Mouse (Mus musculus): ENCODE data around the gene Galnt10. TPM values are rescaled to one million over a fixed set of nuclear protein-coding genes. Genes with fewer than 3 reads are reported as not detected.

The Galnt10 gene
- polyA plus RNA-seq, 1 experiment = 22.4 TPM

- no peak for TF ChIP-seq CTCF (IDR thresholded peaks at IDR 0.05; ENCODE audit: low read depth, low read length)
- no peak for TF ChIP-seq POLR2A (IDR thresholded peaks at IDR 0.05; ENCODE audit: borderline replicate concordance, low read depth, low read length)
- H3K27ac ChIP-seq (ENCODE audit: insufficient read depth, low read depth, low read length) = no peak overlapping the region
- no peak overlapping the region for H3K4me3 ChIP-seq (ENCODE audit: insufficient read depth, low read length)
- 0 out of 2 replicates have a peak, but pooled peaks cover 2% of the 10 kb centered on the region for H3K4me1 ChIP-seq (ENCODE audit: control insufficient read depth, insufficient read depth, low read length)
These were observed 71.5 kb downstream of the Galnt10 start for GRCm38 (mm10) chr11:57716721-57717120.

- Histone ChIP-seq H3K27ac (ENCODE audit: insufficient read depth, low read depth, low read length) (no peak overlapping the region), H3K4me1 (ENCODE audit: control insufficient read depth, insufficient read depth, low read length) (no peaks in the 10 kb centered on the region), H3K4me3 (ENCODE audit: insufficient read depth, low read length) (no peak overlapping the region)
- TF ChIP-seq POLR2A (IDR thresholded peaks at IDR 0.05; ENCODE audit: borderline replicate concordance, low read depth, low read length) (no peak), CTCF (IDR thresholded peaks at IDR 0.05; ENCODE audit: low read depth, low read length) (no peak)
These were observed 72.2 kb downstream of the Galnt10 start for GRCm38 (mm10) chr11:57717432-57717831.

- no peaks in the 10 kb centered on the region for H3K4me1 ChIP-seq (ENCODE audit: control insufficient read depth, insufficient read depth, low read length)
- TF ChIP-seq POLR2A (IDR thresholded peaks at IDR 0.05; ENCODE audit: borderline replicate concordance, low read depth, low read length) (no peak), CTCF (IDR thresholded peaks at IDR 0.05; ENCODE audit: low read depth, low read length) (no peak)
- H3K27ac ChIP-seq (ENCODE audit: insufficient read depth, low read depth, low read length) = no peak overlapping the region
- H3K4me3 ChIP-seq (ENCODE audit: insufficient read depth, low read length) = no peak overlapping the region
These were observed 72.8 kb downstream of the Galnt10 start for GRCm38 (mm10) chr11:57718081-57718480.

GRCm38 (mm10) chr11:57719631-57720030 lies 74.4 kb downstream of the Galnt10 start:
- Histone ChIP-seq H3K27ac (ENCODE audit: insufficient read depth, low read depth, low read length) (no peak overlapping the region), H3K4me3 (ENCODE audit: insufficient read depth, low read length) (no peak overlapping the region), H3K4me1 (ENCODE audit: control insufficient read depth, insufficient read depth, low read length) (no peaks in the 10 kb centered on the region)
- TF ChIP-seq POLR2A (IDR thresholded peaks at IDR 0.05; ENCODE audit: borderline replicate concordance, low read depth, low read length) = no peak
- TF ChIP-seq CTCF (IDR thresholded peaks at IDR 0.05; ENCODE audit: low read depth, low read length) = no peak

GRCm38 (mm10) chr11:57720076-57720475 lies 74.8 kb downstream of the Galnt10 start:
- H3K4me3 ChIP-seq (ENCODE audit: insufficient read depth, low read length) = no peak overlapping the region
- no peak overlapping the region for H3K27ac ChIP-seq (ENCODE audit: insufficient read depth, low read depth, low read length)
- TF ChIP-seq POLR2A (IDR thresholded peaks at IDR 0.05; ENCODE audit: borderline replicate concordance, low read depth, low read length) (no peak), CTCF (IDR thresholded peaks at IDR 0.05; ENCODE audit: low read depth, low read length) (no peak)

GRCm38 (mm10) chr11:57724791-57725463 lies 79.7 kb downstream of the Galnt10 start:
- TF ChIP-seq CTCF (IDR thresholded peaks at IDR 0.05; ENCODE audit: low read depth, low read length) (0 out of 2 replicates have a peak, but pooled peaks have one; percentile 10), POLR2A (IDR thresholded peaks at IDR 0.05; ENCODE audit: borderline replicate concordance, low read depth, low read length) (no peak)
- peaks cover 14% of the 10 kb centered on the region for H3K4me1 ChIP-seq (ENCODE audit: control insufficient read depth, insufficient read depth, low read length)
- H3K4me3 ChIP-seq (ENCODE audit: insufficient read depth, low read length) = no peak overlapping the region
- H3K27ac ChIP-seq (ENCODE audit: insufficient read depth, low read depth, low read length) = no peak overlapping the region

More at GRCm38 (mm10) chr11:57720076-57720475, 74.8 kb downstream of the Galnt10 start:
- no peaks in the 10 kb centered on the region for H3K4me1 ChIP-seq (ENCODE audit: control insufficient read depth, insufficient read depth, low read length)

GRCm38 (mm10) chr11:57725926-57726325 lies 80.7 kb downstream of the Galnt10 start:
- TF ChIP-seq CTCF (IDR thresholded peaks at IDR 0.05; ENCODE audit: low read depth, low read length) (no peak), POLR2A (IDR thresholded peaks at IDR 0.05; ENCODE audit: borderline replicate concordance, low read depth, low read length) (no peak)
- Histone ChIP-seq H3K27ac (ENCODE audit: insufficient read depth, low read depth, low read length) (no peak overlapping the region), H3K4me3 (ENCODE audit: insufficient read depth, low read length) (no peak overlapping the region), H3K4me1 (ENCODE audit: control insufficient read depth, insufficient read depth, low read length) (peaks cover 14% of the 10 kb centered on the region)

- H3K27ac ChIP-seq (ENCODE audit: insufficient read depth, low read depth, low read length) = no peak overlapping the region
- peaks cover 14% of the 10 kb centered on the region for H3K4me1 ChIP-seq (ENCODE audit: control insufficient read depth, insufficient read depth, low read length)
- TF ChIP-seq CTCF (IDR thresholded peaks at IDR 0.05; ENCODE audit: low read depth, low read length) (no peak), POLR2A (IDR thresholded peaks at IDR 0.05; ENCODE audit: borderline replicate concordance, low read depth, low read length) (no peak)
- no peak overlapping the region for H3K4me3 ChIP-seq (ENCODE audit: insufficient read depth, low read length)
These were observed 82.2 kb downstream of the Galnt10 start for GRCm38 (mm10) chr11:57727303-57727969.

GRCm38 (mm10) chr11:57732410-57733281 lies 87.4 kb downstream of the Galnt10 start:
- H3K4me1 ChIP-seq (ENCODE audit: control insufficient read depth, insufficient read depth, low read length) = no peaks in the 10 kb centered on the region
- TF ChIP-seq CTCF (IDR thresholded peaks at IDR 0.05; ENCODE audit: low read depth, low read length) = no peak
- TF ChIP-seq POLR2A (IDR thresholded peaks at IDR 0.05; ENCODE audit: borderline replicate concordance, low read depth, low read length) = no peak
- H3K27ac ChIP-seq (ENCODE audit: insufficient read depth, low read depth, low read length) = no peak overlapping the region
- H3K4me3 ChIP-seq (ENCODE audit: insufficient read depth, low read length) = no peak overlapping the region
